Mouse (Mus musculus) olfactory bulb, adult 2 months (tissue): Measurements from ENCODE around the gene Zbtb49.

Experiments
- CTCF ChIP-seq: fragments of 200-500 bp; IDR thresholded peaks from 2 replicates; pipeline ENCODE4 v1.5.1; 2012; ENCODE audit warnings: low read depth, mild to moderate bottlenecking, low read length, moderate library complexity; ENCODE audit not compliant: insufficient read depth
- POLR2A ChIP-seq: fragments of 200-500 bp; IDR thresholded peaks from 2 replicates; pipeline ENCODE4 v1.6.1; 2012; ENCODE audit warnings: mild to moderate bottlenecking, low read depth, low read length, moderate library complexity; ENCODE audit not compliant: insufficient read depth

DNA sequence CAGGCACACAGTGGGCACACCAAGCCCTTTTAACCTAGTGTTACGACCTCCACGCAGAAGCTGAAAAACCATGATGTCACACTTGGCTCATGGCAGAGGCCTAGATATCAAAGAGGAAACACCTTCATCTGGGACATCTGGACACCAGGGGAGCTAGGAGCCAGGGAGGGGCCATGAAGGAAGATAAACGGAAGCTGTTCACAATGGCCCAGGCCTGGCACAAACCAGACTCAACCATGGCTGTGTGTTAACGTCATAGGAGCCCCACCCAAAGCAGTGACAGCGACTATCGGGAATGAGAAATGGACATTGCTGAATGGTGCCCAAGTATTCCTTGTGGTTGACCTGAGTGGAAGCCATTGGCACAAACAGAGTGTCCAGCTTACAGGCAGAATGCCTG is 73.7 kb downstream of the Zbtb49 start:
- TF ChIP-seq CTCF = no peak
- no peak for TF ChIP-seq POLR2A
